Mouse (Mus musculus) cerebellum, adult 2 months (tissue): ENCODE data around the gene Clec16a.

ENCODE experiments used
- CTCF ChIP-seq: fragments of 200-500 bp; IDR thresholded peaks from 2 replicates; pipeline ENCODE4 v1.5.1; 2011; ENCODE audit warnings: low read depth, mild to moderate bottlenecking, control low read depth, low read length, moderate library complexity, borderline replicate concordance; ENCODE audit not compliant: insufficient read depth
- POLR2A ChIP-seq: fragments of 200-500 bp; IDR thresholded peaks from 2 replicates; pipeline ENCODE4 v1.6.1; 2011; ENCODE audit warnings: low read length, control low read depth, borderline replicate concordance; ENCODE audit not compliant: insufficient read depth

DNA sequence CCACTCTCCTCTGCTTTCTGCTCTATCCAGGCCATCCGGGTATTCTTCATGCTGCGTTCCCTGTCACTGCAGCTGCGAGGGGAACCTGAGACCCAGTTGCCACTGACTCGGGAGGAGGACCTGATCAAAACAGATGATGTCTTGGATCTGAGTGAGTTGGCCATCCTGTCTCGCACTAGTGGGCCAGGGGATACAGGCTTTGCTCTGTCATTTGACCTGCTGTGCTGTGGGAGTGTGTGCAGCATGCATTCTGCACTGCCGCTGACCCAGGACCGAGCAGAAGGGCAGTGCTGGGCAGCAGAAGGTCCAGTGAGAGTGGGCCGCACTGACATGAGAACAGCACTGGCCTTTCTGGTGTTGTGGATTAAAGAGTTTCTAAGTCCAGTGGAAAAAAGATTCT, 99.6 kb downstream of the Clec16a start:
- no peak for TF ChIP-seq CTCF
- TF ChIP-seq POLR2A = no peak
